Mouse (Mus musculus) myocyte (in vitro differentiated cells): ENCODE results near the gene Hnrnpdl. TPM values are rescaled to one million over a fixed set of nuclear protein-coding genes. Genes with fewer than 3 reads are reported as not detected.
A peak's percentile ranks its signal among the peaks of the same experiment; 100 is the strongest.

Source experiments
- H3K27me3 ChIP-seq: one replicate; pipeline ENCODE4 v1.6.1; 2011; ENCODE audit not compliant: control insufficient read depth, insufficient read depth, insufficient read length
- H3K36me3 ChIP-seq: one replicate; pipeline ENCODE4 v1.6.1; 2011; ENCODE audit not compliant: control insufficient read depth, insufficient read depth
- H3K4me2 ChIP-seq: one replicate; pipeline ENCODE4 v1.6.1; 2011; ENCODE audit warnings: low read depth, control low read depth
- H3K4me3 ChIP-seq: one replicate; pipeline ENCODE4 v1.5.1; 2011; ENCODE audit warnings: mild to moderate bottlenecking, control low read depth, moderate library complexity
- H3K79me2 ChIP-seq: one replicate; pipeline ENCODE4 v1.6.1; 2011; ENCODE audit not compliant: control insufficient read depth, insufficient read depth
- H3ac ChIP-seq: one replicate; pipeline ENCODE4 v1.6.1; 2011; ENCODE audit not compliant: control insufficient read depth, insufficient read length
- CEBPB ChIP-seq: IDR thresholded peaks from 2 replicates; pipeline ENCODE4 v1.6.1; 2011; ENCODE audit warnings: mild to moderate bottlenecking, moderate library complexity; ENCODE audit not compliant: poor library complexity, insufficient read depth, severe bottlenecking
- E2F4 ChIP-seq: IDR thresholded peaks from one replicate; pipeline ENCODE4 v1.6.1; 2011; ENCODE audit warnings: mild to moderate bottlenecking, control low read depth, moderate library complexity; ENCODE audit not compliant: insufficient read depth
- MAX ChIP-seq: IDR thresholded peaks from one replicate; pipeline ENCODE4 v1.6.1; 2011; ENCODE audit warnings: low read depth, mild to moderate bottlenecking, control low read depth
- MYOD1 ChIP-seq, 3 experiments: IDR thresholded peaks; one replicate each; pipeline ENCODE4 v1.6.1; 2011; ENCODE audit warnings: control low read depth in 2 of 3, low read depth in 2 of 3, mild to moderate bottlenecking in 2 of 3, moderate library complexity in 1 of 3; ENCODE audit not compliant: insufficient read length in 2 of 3, control insufficient read depth in 1 of 3
- MYOG ChIP-seq, 3 experiments: IDR thresholded peaks; one replicate each; pipeline ENCODE4 v1.6.1; 2011; ENCODE audit warnings: control low read depth in 2 of 3, low read depth in 2 of 3, mild to moderate bottlenecking in 2 of 3; ENCODE audit not compliant: insufficient read length in 2 of 3, control insufficient read depth in 1 of 3, insufficient read depth in 1 of 3
- POLR2A ChIP-seq: IDR thresholded peaks from one replicate; pipeline ENCODE4 v1.6.1; 2011; ENCODE audit warnings: low read depth, mild to moderate bottlenecking, control low read depth, moderate library complexity; ENCODE audit not compliant: insufficient read length
- POLR2AphosphoS2 ChIP-seq: IDR thresholded peaks from one replicate; pipeline ENCODE4 v1.6.1; 2011; ENCODE audit warnings: low read depth, control low read depth; ENCODE audit not compliant: insufficient read length
- REST ChIP-seq: IDR thresholded peaks from one replicate; pipeline ENCODE4 v1.6.1; 2011; ENCODE audit warnings: mild to moderate bottlenecking, control low read depth, moderate library complexity; ENCODE audit not compliant: insufficient read depth, insufficient read length
- SRF ChIP-seq: IDR thresholded peaks from one replicate; pipeline ENCODE4 v1.6.1; 2011; ENCODE audit warnings: low read depth; ENCODE audit not compliant: control insufficient read depth, insufficient read length
- TCF12 ChIP-seq: IDR thresholded peaks from one replicate; pipeline ENCODE4 v1.6.1; 2011; ENCODE audit warnings: mild to moderate bottlenecking, control low read depth; ENCODE audit not compliant: poor library complexity, insufficient read depth, severe bottlenecking
- TCF3 ChIP-seq: IDR thresholded peaks from one replicate; pipeline ENCODE4 v1.6.1; 2011; ENCODE audit warnings: low read depth, control low read depth; ENCODE audit not compliant: insufficient read length
- USF1 ChIP-seq: IDR thresholded peaks from one replicate; pipeline ENCODE4 v1.6.1; 2011; ENCODE audit warnings: low read depth, mild to moderate bottlenecking, control low read depth, moderate library complexity
- polyA plus RNA-seq: library from polyadenylated mRNA; unstranded; fragments of >200 nt; fragmentation: generic; extraction: Trizol; gene quantifications from one replicate; pipeline ENCODE4 v1.2.1, GENCODE M21; 2012; ENCODE audit warnings: missing spikeins

The Hnrnpdl gene
- polyA plus RNA-seq, 1 experiment, result 45.4 TPM

- TF ChIP-seq USF1, result no peak
- no peak for TF ChIP-seq SRF
- TF ChIP-seq REST, result no peak
- no peak for TF ChIP-seq E2F4
- TF ChIP-seq TCF12, result no peak
- no peak for TF ChIP-seq MYOD1 (IDR thresholded peaks at IDR 0.05; ENCODE audit: control insufficient read depth in 1 of 3, insufficient read length in 2 of 3, low read depth in 2 of 3)
- TF ChIP-seq POLR2A, result no peak
- no peak for TF ChIP-seq MYOG (IDR thresholded peaks at IDR 0.05; ENCODE audit: control insufficient read depth in 1 of 3, insufficient read depth in 1 of 3, insufficient read length in 2 of 3, low read depth in 2 of 3)
- no peak for TF ChIP-seq POLR2AphosphoS2
- no peak for TF ChIP-seq MAX
- TF ChIP-seq TCF3, result no peak
- no peak for TF ChIP-seq CEBPB
- Histone ChIP-seq H3K36me3 (no peaks in the 10 kb centered on the region), H3K4me3 (no peak overlapping the region), H3K79me2 (no peaks in the 10 kb centered on the region), H3K27me3 (peaks cover 5% of the 10 kb centered on the region), H3K4me2 (peak overlapping the region; percentile 12), H3ac (no peak overlapping the region)
Observed at GRCm38 (mm10) chr5:100079040-100079930, 39.8 kb upstream of the Hnrnpdl start.

GRCm38 (mm10) chr5:100074571-100074970, 35.1 kb upstream of the Hnrnpdl start:
- Histone ChIP-seq H3ac (no peak overlapping the region), H3K79me2 (no peaks in the 10 kb centered on the region), H3K4me2 (no peak overlapping the region), H3K36me3 (no peaks in the 10 kb centered on the region), H3K27me3 (no peaks in the 10 kb centered on the region), H3K4me3 (no peak overlapping the region)
- TF ChIP-seq MYOD1 (IDR thresholded peaks at IDR 0.05; ENCODE audit: control insufficient read depth in 1 of 3, insufficient read length in 2 of 3, low read depth in 2 of 3) (no peak), POLR2AphosphoS2 (no peak), REST (no peak), MAX (no peak), TCF12 (no peak), E2F4 (no peak), USF1 (no peak), SRF (no peak), POLR2A (no peak)

- TF ChIP-seq CEBPB (no peak), TCF12 (no peak), POLR2AphosphoS2 (no peak), POLR2A (no peak), MYOD1 (IDR thresholded peaks at IDR 0.05; ENCODE audit: control insufficient read depth in 1 of 3, insufficient read length in 2 of 3, low read depth in 2 of 3) (no peak)
- Histone ChIP-seq H3K79me2 (no peaks in the 10 kb centered on the region), H3K36me3 (no peaks in the 10 kb centered on the region)
Observed at GRCm38 (mm10) chr5:100072557-100072956, 33.1 kb upstream of the Hnrnpdl start.

GRCm38 (mm10) chr5:100071541-100071940, 32.1 kb upstream of the Hnrnpdl start:
- Histone ChIP-seq H3K36me3 (no peaks in the 10 kb centered on the region), H3K4me3 (no peak overlapping the region), H3K4me2 (no peak overlapping the region), H3ac (no peak overlapping the region), H3K79me2 (no peaks in the 10 kb centered on the region), H3K27me3 (no peaks in the 10 kb centered on the region)
- TF ChIP-seq SRF (no peak), MYOG (IDR thresholded peaks at IDR 0.05; ENCODE audit: control insufficient read depth in 1 of 3, insufficient read depth in 1 of 3, insufficient read length in 2 of 3, low read depth in 2 of 3) (no peak), POLR2A (no peak), E2F4 (no peak), MYOD1 (IDR thresholded peaks at IDR 0.05; ENCODE audit: control insufficient read depth in 1 of 3, insufficient read length in 2 of 3, low read depth in 2 of 3) (no peak), POLR2AphosphoS2 (no peak), CEBPB (no peak), TCF12 (no peak), USF1 (no peak), TCF3 (no peak), MAX (no peak), REST (no peak)

More at GRCm38 (mm10) chr5:100072557-100072956, 33.1 kb upstream of the Hnrnpdl start:
- Histone ChIP-seq H3ac (no peak overlapping the region), H3K4me3 (no peak overlapping the region), H3K4me2 (no peak overlapping the region), H3K27me3 (no peaks in the 10 kb centered on the region)
